Mouse (Mus musculus) lung, postnatal 0 days (tissue): ENCODE measurements around the gene Asb2. TPM values are rescaled to one million over a fixed set of nuclear protein-coding genes. Genes with fewer than 3 reads are reported as not detected.
A peak's percentile ranks its signal among the peaks of the same experiment; 100 is the strongest.

Experiments used
- ATAC-seq: fragments of 200-750 bp; cut with Nextera tagmentation; 2 replicates; pipeline ENCODE4 v1.8.0; 2017; ENCODE audit warnings: moderate library complexity
- DNase-seq: peaks from one replicate; pipeline ENCODE4 v3.0.0-alpha.2; 2016; ENCODE audit warnings: low spot score
- H3K27ac ChIP-seq: fragments of 300-500 bp; sonication (generic); 2 replicates; pipeline ENCODE4 v1.5.1; 2014; ENCODE audit warnings: antibody characterized with exemption, mild to moderate bottlenecking, low read length, mixed read lengths
- H3K27me3 ChIP-seq: fragments of 300-500 bp; sonication (generic); replicated peaks from 2 replicates; pipeline ENCODE4 v1.6.1; 2014; ENCODE audit warnings: low read length, mixed read lengths; ENCODE audit not compliant: insufficient read depth
- H3K36me3 ChIP-seq: fragments of 300-500 bp; sonication (generic); 2 replicates; pipeline ENCODE4 v1.6.1; 2014; ENCODE audit warnings: low read length, mixed read lengths; ENCODE audit not compliant: insufficient read depth
- H3K4me1 ChIP-seq: fragments of 300-500 bp; sonication (generic); 2 replicates; pipeline ENCODE4 v1.6.1; 2014; ENCODE audit warnings: antibody characterized with exemption, low read depth, low read length, mixed read lengths; ENCODE audit not compliant: insufficient read depth
- H3K4me2 ChIP-seq: fragments of 300-500 bp; sonication (generic); replicated peaks from 2 replicates; pipeline ENCODE4 v1.6.1; 2014; ENCODE audit warnings: low read depth, mild to moderate bottlenecking, low read length, moderate library complexity, mixed read lengths
- H3K4me3 ChIP-seq: fragments of 300-500 bp; sonication (generic); 2 replicates; pipeline ENCODE4 v1.5.1; 2014; ENCODE audit warnings: low read depth, low read length
- H3K9ac ChIP-seq: fragments of 300-500 bp; sonication (generic); replicated peaks from 2 replicates; pipeline ENCODE4 v1.6.1; 2014; ENCODE audit warnings: low read depth, mild to moderate bottlenecking
- H3K9me3 ChIP-seq: fragments of 300-500 bp; sonication (generic); 2 replicates; pipeline ENCODE4 v1.6.1; 2016; ENCODE audit warnings: low read length, mixed read lengths
- CTCF ChIP-seq: IDR thresholded peaks from 2 replicates; pipeline ENCODE4 v1.5.1; 2016; ENCODE audit warnings: antibody characterized with exemption, mild to moderate bottlenecking
- EP300 ChIP-seq: IDR thresholded peaks from 2 replicates; pipeline ENCODE4 v1.6.1; 2016; ENCODE audit warnings: antibody characterized with exemption, mild to moderate bottlenecking, control low read depth
- WGBS: fragments of 180-500 bp; shearing (Covaris S2); extraction: QIAGEN DNeasy Blood & Tissue Kit; methylation state at CpG from one replicate; pipeline ENCODE4 v1.1.7; 2014; 5-methylcytosine and 5-hydroxymethylcytosine counted together
- polyA plus RNA-seq: library from polyadenylated mRNA; unstranded; fragments of >200 nt; fragmentation: Nextera tagmentation; extraction: Ambion mirVana; gene quantifications from 2 replicates; pipeline ENCODE4 v1.2.1, GENCODE M21; 2015

Gene Asb2
- polyA plus RNA-seq, 1 experiment from 2014 or later: 5.1 TPM

- H3K4me2 ChIP-seq: no peak overlapping the region
- H3K9ac ChIP-seq: no peak overlapping the region
- no peak for DNase-seq
- WGBS: 55% methylated on average over 4 of the region's 4 CpGs
- H3K36me3 ChIP-seq: no peaks in the 10 kb centered on the region
- ATAC-seq: no peak
- H3K27me3 ChIP-seq: no peaks in the 10 kb centered on the region
- H3K4me1 ChIP-seq: no peaks in the 10 kb centered on the region
- H3K27ac ChIP-seq: no peak overlapping the region
- TF ChIP-seq EP300 (no peak), CTCF (no peak)
- no peak overlapping the region for H3K4me3 ChIP-seq
- H3K9me3 ChIP-seq: no peaks in the 10 kb centered on the region
Measured at GRCm38 (mm10) chr12:103287276-103287675, 68.5 kb downstream of the Asb2 start.

GRCm38 (mm10) chr12:103283411-103283810 is 72.4 kb downstream of the Asb2 start:
- TF ChIP-seq EP300: no peak
- TF ChIP-seq CTCF: no peak
- ATAC-seq (no peak), DNase-seq (no peak)
- Histone ChIP-seq H3K4me1 (no peaks in the 10 kb centered on the region), H3K9me3 (no peaks in the 10 kb centered on the region), H3K27me3 (no peaks in the 10 kb centered on the region), H3K9ac (no peak overlapping the region), H3K27ac (no peak overlapping the region), H3K4me2 (no peak overlapping the region), H3K36me3 (no peaks in the 10 kb centered on the region), H3K4me3 (no peak overlapping the region)
- 61% methylated on average over 3 of the region's 3 CpGs for whole genome bisulfite sequencing

- H3K4me1 ChIP-seq: no peaks in the 10 kb centered on the region
- no peak overlapping the region for H3K9ac ChIP-seq
- H3K27ac ChIP-seq: no peak overlapping the region
- H3K27me3 ChIP-seq: no peaks in the 10 kb centered on the region
- H3K4me3 ChIP-seq: no peak overlapping the region
- WGBS: 58% methylated on average over 6 of the region's 6 CpGs
- ATAC-seq (no peak), DNase-seq (no peak)
- H3K9me3 ChIP-seq: no peaks in the 10 kb centered on the region
- TF ChIP-seq CTCF (no peak), EP300 (no peak)
- H3K4me2 ChIP-seq: no peak overlapping the region
- H3K36me3 ChIP-seq: no peaks in the 10 kb centered on the region
Measured at GRCm38 (mm10) chr12:103282936-103283335, 72.9 kb downstream of the Asb2 start.

GRCm38 (mm10) chr12:103281912-103282311 is 73.9 kb downstream of the Asb2 start:
- WGBS: 32% methylated on average over 4 of the region's 4 CpGs
- no peak for TF ChIP-seq EP300
- no peak for TF ChIP-seq CTCF
- no peaks in the 10 kb centered on the region for H3K4me1 ChIP-seq
- no peak overlapping the region for H3K4me2 ChIP-seq
- no peak overlapping the region for H3K4me3 ChIP-seq
- no peaks in the 10 kb centered on the region for H3K27me3 ChIP-seq
- DNase-seq: peak; percentile 88
- peak; percentile 96 for ATAC-seq
- no peaks in the 10 kb centered on the region for H3K36me3 ChIP-seq
- H3K27ac ChIP-seq: no peak overlapping the region
- H3K9ac ChIP-seq: no peak overlapping the region
- no peaks in the 10 kb centered on the region for H3K9me3 ChIP-seq

- no peaks in the 10 kb centered on the region for H3K36me3 ChIP-seq
- H3K27ac ChIP-seq: no peak overlapping the region
- no peak for TF ChIP-seq EP300
- TF ChIP-seq CTCF: no peak
- no peak overlapping the region for H3K4me3 ChIP-seq
- H3K27me3 ChIP-seq: no peaks in the 10 kb centered on the region
- H3K4me1 ChIP-seq: no peaks in the 10 kb centered on the region
- ATAC-seq (peak; percentile 40; the same call in 1 of the 2 replicates), DNase-seq (peak; percentile 6)
- no peak overlapping the region for H3K4me2 ChIP-seq
- H3K9ac ChIP-seq: no peak overlapping the region
- WGBS: 34% methylated on average over 2 of the region's 2 CpGs
- H3K9me3 ChIP-seq: no peaks in the 10 kb centered on the region
Measured at GRCm38 (mm10) chr12:103281491-103281890, 74.3 kb downstream of the Asb2 start.

GRCm38 (mm10) chr12:103276422-103276821 is 79.4 kb downstream of the Asb2 start:
- Histone ChIP-seq H3K4me1 (no peaks in the 10 kb centered on the region), H3K4me3 (no peak overlapping the region), H3K27me3 (no peaks in the 10 kb centered on the region), H3K36me3 (no peaks in the 10 kb centered on the region), H3K4me2 (no peak overlapping the region), H3K9ac (no peak overlapping the region), H3K9me3 (no peaks in the 10 kb centered on the region), H3K27ac (no peak overlapping the region)
- 67% methylated on average over 4 of the region's 4 CpGs for WGBS
- no peak for ATAC-seq
- TF ChIP-seq EP300: no peak
- no peak for TF ChIP-seq CTCF
- no peak for DNase-seq

GRCm38 (mm10) chr12:103273732-103274131 is 82.1 kb downstream of the Asb2 start:
- Histone ChIP-seq H3K9ac (no peak overlapping the region), H3K27ac (no peak overlapping the region), H3K27me3 (no peaks in the 10 kb centered on the region), H3K4me1 (no peaks in the 10 kb centered on the region), H3K9me3 (no peaks in the 10 kb centered on the region), H3K36me3 (no peaks in the 10 kb centered on the region), H3K4me3 (no peak overlapping the region), H3K4me2 (no peak overlapping the region)
- no peak for TF ChIP-seq CTCF
- TF ChIP-seq EP300: no peak
- WGBS: 80% methylated on average over 2 of the region's 2 CpGs
- ATAC-seq (no peak), DNase-seq (no peak)
